Mouse (Mus musculus) adrenal gland, postnatal 4 days (tissue): Measurements from ENCODE around the gene Picalm. TPM values are rescaled to one million over a fixed set of nuclear protein-coding genes. Genes with fewer than 3 reads are reported as not detected.
A peak's percentile ranks its signal among the peaks of the same experiment; 100 is the strongest.
"Not testable (repeated sequence)": the region's sequence is repeated elsewhere in the genome, so short reads cannot be mapped to it uniquely, and the experiment has no call there.

ENCODE experiments used
- DNase-seq, 2 experiments: peaks; one replicate each; pipeline ENCODE4 v3.0.0; 2021 to 2022; ENCODE audit warnings: low spot score in 2 of 2, mixed read lengths in 2 of 2
- total RNA-seq, 2 experiments: library from RNA; stranded (reverse); gene quantifications; 2 replicates each; pipeline ENCODE4 v1.2.3; 2021

Gene Picalm
- total RNA-seq, 2 experiments from 2014 or later: 198 to 211 TPM

DNA sequence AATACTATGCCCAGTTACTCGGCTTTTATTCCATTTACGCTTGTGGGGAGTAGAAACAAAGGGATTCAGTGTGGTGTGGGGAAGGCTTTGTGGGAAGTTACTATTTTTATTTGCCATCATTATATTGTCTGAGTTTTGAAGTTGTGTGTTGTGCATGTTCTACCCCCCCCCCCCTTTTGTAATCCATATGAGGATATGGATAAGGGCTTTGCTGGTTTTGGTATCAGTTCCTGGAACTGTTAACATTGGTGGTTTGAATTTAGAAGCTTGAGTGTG is 1.3 kb downstream of the Picalm start:
- DNase-seq: no peak

DNA sequence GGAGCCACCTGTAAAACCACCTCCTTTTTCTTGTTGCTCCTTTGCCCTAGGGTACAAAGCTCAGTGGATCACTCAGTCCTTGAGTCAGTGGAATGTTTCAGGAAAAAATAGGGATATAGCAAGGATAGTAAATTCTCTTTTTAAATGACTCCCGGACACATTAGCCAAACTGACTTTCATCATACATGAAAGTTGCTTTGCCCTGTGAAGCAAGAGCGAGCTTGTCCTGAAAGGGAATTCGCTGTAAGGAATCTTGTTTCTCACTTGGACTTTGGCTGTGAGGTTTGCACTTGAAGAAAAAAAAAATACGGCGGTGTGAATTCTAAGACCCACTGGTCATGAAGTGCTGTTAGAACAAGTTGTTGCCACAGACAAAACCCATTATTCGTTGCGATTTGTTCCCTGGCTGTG is 1.8 kb downstream of the Picalm start:
- DNase-seq: no peak

DNA sequence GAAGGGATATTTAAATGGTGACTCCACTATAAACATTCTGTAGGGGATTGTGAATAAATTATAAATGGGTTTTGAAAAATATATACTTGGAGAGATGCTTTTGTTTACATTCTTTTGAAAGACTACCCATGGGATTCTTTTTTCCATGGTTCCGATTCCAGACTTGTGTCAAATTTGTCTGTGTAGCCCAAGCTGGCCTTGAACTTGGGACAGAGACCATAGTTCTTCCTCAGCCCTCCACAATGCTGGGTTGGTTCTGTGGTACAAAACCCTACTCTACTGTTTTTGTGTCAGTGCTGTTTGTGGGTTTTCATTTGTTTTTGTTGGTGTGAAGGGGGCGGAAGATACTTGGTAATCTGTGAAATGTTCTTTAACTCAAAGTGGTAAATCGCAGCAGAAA is 2.3 kb downstream of the Picalm start:
- no peak for DNase-seq

DNA sequence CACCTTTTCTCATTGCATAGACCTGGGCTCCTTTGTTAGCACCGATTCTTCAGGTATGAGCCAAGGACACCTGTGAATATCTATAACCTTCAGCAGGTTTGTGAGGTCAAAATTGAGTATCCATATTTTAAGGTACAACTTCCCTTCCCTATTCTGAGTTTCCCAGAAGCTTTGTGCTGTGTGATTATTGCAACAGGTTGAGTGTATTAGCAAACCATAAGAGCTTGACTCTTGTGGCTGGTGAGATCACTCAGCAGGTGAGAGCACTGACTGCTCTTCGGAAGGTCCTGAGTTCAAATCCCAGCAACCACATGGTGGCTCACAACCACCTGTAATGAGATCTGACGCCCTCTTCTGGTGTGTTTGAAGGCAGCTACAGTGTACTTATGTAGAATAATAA is 6.7 kb downstream of the Picalm start:
- no peak for DNase-seq

DNA sequence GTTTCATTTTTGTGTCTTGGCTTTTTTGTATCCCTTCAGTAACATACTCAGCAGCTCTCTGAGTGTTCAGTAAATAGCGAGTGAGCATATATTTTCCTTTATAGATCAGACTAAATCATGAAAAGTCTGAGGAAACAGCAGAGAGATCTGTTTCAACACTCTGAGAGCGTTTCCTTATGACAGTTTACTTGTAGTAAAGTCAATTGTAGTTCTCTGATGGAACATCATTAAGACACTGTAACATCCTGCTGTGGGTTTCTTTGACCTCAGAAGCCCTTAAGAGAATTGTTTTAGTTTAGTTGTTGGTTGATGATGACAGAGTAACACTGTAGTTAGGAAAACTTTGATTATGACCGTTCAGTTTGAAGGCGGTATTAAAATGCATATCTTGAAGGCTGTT is 8.3 kb downstream of the Picalm start:
- DNase-seq: no peak

DNA sequence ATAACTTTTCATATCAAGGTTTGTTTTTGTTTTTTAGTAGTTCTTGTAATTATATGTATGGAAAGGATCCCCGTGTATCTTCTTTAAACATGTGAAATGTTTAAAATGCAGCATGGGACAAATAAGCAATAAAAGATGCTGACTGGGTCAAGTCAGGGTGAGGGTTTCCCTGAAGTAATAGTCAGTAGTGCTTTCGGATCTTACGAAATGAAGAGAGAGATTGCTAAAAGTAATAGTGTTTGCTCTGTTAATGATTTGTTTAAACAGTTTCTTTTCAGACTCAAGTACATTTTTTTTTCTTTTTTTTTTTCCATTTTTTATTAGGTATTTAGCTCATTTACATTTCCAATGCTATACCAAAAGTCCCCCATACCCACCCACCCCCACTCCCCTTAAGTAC is 10.3 kb downstream of the Picalm start:
- no peak for DNase-seq

DNA sequence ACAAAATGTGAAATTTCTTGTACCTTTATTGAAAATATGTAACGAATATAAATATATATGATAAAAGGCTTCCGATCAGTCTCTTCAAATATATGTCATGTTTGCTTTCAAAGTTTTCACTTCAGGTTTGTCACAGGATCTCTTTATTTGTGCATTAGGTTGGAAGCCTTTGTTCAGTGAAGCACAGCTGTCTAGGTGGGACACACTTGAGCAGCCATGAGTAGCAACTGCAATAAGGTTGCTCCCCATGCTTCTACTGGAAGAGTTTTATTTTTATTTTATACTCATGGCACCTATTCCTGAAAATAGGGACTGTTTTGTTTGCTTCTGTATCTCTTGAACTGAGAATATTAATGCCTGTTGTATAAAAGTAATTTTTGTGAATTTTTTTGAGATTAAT is 14.3 kb downstream of the Picalm start:
- DNase-seq: no peak

DNA sequence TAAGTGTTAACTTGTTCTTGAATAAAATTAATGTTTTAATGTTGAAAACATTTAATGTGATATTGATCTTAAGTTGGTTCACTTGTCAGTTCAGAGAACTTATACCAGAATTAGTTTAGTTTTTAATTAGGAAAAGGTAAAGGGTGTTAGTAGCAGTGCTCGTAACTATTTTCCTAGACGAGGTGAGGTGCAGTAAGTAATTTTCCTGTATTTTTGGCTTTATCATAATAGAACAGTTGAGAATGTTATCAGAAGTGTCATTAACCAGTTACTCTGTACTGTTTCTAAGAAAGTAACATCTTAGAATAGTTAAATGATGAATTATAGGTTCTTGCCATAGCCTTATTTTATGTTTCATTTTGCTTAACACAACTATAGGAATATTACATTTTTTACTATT is 15.0 kb downstream of the Picalm start:
- no peak for DNase-seq

DNA sequence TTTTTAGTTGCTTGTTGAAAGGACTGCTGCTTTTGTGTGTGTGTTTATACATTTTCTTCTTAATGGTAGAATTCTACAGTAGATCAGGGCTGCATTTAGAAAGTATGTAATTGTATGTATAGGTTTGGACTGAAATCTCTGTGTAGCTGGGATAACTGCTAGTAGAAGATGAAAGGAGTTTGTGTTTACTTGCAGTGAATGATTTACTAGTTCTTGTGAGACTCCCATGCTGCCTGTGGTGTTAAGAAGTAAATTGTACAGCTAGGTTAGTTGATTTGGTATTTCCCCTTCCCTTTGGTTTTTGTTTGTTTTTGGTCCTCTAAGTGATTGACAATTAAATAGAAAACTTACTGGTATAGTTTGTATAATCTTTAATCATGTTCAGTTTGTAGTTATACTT is 15.4 kb downstream of the Picalm start:
- DNase-seq: no peak

DNA sequence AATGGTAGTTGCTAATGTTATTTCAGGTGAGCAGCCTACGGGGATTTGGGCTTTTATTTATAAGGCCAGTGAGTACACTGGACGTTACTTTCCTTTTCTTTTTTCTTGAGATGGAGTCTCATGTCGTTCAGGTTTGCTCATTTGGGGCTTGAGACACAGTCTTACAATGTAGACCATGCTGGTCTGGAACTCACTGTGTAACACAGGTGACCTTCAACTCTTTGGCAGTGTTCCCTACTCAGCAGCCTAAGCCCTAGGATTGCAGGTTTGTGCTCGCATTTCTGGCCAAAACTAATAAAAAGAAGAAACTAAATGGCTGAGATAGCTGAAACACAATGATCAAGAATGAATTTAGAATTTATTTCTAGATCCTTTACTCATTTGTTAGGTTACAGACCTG is 15.9 kb downstream of the Picalm start:
- DNase-seq: no peak

DNA sequence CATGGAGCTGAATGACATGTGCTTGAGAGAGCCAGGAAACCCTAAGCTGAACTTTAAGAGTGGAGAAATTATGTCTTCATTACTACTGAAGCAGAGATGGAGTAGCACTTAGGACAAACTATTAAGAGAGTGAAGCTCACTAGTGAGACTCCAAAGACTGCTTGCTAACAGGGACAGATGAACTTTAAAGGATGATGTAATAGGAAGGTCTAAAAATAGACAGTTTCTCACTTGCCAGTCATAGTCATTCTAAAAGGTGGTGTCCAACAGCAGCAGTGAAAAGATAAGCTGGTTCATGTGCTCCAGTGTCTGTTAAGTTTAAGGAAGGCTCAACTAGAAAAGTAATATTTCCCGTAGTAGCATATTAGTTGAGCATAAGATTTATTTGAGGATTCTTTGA is 16.3 kb downstream of the Picalm start:
- DNase-seq: no peak

DNA sequence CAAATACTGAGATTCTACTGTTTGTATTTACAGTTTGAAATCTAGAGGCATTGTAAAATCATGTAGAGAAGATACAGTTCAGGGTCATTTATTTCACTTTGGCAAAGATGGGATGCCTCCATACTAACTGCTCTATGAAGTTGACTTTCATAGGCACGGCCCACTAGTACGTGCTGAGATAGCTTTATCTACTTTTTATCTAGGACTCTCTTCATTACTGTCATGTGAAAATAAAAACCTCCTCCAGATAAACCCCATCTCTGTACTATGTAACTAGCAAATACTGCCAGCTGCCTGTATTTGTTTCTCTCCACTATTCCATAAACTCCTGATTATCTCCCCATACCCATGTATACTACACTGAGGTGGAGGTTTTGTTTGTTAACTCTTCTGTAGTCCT is 18.0 kb downstream of the Picalm start:
- DNase-seq: no peak

DNA sequence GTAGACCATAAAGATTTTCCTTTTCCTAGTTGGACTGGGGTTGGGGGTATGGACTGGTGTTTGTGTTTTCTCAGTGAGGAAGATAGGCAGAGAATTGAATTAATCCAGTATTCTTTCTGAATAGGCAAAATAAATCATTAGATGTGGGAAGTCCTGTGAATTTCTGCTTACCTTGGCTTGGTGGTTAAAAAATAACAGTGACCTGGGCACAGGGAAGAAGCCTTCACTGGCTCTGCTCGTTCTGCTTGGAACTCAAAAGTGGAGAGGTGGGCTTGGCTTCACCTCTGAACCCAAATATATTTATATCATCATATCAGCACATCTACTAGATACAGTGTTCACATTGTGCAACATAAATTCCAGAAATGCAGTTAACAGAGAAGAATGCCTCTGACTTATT is 18.5 kb downstream of the Picalm start:
- DNase-seq: no peak

DNA sequence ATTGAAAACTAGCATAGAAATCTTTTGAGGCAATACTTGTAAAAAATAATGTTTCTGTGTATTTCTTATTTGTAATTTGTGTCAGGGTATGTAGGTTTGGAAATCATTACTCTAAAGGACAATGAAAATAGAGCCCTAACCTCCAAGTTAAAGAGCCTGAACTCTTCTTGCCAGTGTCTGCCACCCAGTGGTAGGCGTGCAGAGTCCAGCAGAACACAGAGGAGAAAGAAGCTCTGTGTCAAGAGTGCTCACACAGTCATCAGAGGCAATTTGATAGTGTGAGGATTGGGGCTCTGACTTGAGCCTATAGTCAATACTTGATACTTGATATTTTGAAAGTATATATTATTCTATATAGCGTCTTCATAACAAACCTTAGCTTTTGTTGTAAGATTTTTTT is 20.3 kb downstream of the Picalm start:
- DNase-seq: peak in 1 of 2 experiments; percentile 12

DNA sequence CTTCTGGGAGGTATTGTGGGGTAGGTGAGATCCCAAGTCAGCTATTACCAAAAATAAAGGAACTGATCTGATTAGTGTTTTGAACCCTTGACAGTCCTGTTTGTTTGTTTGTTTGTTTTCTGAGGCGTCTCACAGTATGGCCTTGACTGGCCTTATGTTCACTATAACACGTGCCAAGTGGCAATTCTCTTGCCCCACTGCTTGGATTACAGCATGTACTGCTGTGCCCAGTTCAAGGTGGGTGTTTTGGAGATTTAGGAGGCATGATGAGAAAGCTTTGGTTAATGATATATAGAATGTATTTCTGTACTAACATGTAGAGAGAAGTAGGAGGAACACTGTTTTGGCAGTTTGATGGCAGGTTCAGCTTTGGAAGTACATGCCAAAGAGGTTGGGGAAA is 28.0 kb downstream of the Picalm start:
- no peak for DNase-seq

DNA sequence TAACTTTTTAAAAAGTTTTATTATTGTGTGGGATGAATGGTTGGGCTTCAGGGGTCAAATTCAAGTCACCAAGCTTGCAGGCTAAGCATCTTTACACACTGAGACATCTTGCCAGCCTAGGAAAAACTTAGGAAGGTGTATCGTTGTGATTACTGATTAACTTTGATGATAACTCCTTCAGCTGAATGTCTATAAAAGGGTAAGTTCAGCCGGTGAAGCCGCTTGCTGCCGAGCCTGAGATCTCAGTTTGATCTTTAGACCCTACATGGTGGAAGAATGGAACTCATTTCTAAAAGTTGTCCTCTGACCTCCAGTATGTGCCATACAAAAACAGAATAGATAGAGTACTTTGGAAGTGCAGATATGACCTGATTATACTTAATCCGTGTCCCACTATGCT is 30.6 kb downstream of the Picalm start:
- DNase-seq: no peak

DNA sequence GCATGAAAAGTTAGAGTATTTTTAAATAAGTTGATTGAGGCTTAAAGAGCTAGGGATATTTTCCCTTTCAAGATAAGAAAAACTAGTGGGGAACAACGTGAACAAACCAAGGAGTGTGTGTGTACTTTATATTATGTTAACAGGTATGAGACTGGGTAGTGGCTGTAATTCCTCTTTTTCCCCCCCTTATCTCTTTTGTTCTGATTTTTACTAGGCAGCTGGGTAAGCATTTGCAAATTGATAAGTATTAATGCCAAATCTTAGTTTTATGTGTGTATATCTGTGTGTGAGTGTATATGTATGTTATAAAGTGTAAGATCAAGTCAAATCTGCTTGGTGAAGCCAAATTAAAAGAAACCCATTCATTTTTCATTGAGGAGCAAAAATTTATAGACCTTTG is 34.3 kb downstream of the Picalm start:
- DNase-seq: no peak

DNA sequence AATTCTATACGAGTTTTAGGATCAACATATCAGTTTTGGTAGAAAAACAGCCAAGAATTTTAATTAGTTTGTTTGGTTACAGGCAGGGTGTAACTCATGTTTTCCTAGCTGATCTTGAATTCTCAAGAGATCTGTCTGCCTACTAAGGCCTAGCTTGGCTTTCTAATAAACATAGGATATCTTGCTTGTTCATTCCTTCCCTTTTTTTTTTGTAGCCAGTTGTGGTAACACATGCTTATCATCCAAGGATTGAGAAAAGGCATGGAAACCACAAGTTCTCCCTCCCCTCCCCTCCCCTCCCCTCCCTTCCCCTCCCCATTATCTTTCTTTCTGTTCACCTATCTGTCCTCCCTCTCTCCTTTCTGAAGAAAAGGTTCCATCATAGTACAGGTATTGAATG is 36.0 kb downstream of the Picalm start:
- no peak for DNase-seq

DNA sequence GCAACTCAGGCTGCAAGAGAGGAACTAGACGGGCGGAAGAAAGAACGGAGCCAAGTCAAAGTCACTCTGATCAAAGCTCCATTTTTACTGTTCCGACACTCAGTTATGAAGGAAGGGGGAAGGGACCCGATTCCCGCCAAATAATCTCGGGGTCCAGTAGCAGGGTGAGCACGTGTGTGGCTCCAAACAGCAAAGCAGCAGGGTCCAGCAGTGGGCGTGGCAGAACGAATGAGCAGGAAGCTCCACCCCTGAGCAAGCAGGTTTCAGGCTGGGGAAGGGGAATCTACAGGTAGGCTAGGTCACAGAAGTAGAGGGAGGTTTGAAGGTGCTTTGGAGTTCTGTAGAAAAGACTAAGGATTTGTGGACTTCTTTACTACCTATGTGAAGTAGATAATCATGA is 37.8 kb downstream of the Picalm start:
- not testable (repeated sequence) for DNase-seq

DNA sequence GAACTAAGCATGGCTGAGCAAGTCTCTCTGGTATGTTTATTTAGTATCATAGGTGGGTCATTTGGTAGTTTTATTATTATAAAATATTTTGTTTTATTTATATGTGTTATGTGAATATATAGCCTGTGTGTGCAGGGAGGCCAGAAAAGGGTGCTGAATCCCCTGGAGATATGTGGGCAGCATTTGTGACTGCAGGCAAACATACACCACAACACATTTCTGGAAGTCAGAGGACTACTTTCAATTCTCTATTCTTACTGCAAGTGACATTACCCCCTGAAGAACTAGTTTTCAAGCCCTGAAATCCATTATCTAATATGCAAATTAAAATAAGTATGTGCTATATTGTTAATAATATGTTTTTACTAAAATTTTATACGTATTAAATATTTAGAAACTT is 43.8 kb downstream of the Picalm start:
- DNase-seq: no peak

DNA sequence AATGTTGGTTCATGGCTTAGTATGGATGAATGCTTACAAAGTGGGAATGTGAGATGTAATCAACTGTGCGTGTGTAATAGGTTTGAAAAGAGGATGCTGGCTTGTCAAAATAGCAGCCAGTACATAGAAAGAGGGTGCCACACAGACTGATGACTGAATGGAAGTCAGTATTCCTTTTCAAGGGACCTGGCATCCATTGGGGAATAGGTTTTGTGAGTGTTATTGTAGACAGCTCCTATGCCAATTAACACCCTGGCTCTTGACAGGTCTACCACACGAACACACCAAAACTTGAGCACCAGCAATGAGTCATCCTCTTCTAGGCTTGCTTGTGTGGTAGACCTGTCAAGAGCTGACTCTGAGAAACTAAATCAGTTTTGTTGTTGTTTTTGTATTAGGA is 45.6 kb downstream of the Picalm start:
- DNase-seq: no peak

DNA sequence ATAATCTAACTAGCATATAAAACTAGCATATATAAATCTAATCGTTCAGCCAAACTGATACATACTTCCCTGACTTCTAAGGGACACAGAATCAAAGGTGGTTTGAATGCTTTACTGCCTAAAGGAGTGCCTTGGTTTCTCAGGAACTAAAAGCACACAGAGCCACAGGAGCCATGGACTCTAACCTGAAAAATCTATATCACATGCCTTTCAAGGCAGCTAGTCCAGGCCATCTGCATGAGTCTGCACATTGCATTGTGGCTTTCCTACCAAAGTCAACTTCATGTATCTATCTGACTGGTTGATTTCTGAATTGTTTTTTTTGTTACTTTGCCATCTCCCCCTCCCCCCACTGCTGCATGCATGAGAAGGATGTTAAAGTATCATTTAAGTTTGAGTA is 50.6 kb downstream of the Picalm start:
- DNase-seq: no peak

DNA sequence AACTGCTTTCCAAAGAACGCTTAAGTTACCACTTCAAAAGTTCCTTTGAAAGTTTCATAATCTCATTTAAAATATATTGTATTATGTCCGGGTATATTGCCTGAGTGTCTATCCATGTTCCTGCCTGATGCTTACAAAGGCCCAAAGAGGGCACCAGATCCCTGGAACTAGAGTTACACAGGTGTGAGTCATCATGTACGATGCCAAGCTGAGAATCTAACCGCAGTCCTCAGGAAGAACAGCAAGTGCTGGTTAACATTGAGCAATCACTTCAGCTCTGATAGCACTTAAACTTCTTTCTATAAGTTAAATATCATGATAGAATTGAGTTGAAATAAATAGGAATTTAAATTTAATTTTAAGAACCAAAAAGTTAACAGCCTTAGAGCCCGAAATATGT is 70.2 kb downstream of the Picalm start:
- no peak for DNase-seq

DNA sequence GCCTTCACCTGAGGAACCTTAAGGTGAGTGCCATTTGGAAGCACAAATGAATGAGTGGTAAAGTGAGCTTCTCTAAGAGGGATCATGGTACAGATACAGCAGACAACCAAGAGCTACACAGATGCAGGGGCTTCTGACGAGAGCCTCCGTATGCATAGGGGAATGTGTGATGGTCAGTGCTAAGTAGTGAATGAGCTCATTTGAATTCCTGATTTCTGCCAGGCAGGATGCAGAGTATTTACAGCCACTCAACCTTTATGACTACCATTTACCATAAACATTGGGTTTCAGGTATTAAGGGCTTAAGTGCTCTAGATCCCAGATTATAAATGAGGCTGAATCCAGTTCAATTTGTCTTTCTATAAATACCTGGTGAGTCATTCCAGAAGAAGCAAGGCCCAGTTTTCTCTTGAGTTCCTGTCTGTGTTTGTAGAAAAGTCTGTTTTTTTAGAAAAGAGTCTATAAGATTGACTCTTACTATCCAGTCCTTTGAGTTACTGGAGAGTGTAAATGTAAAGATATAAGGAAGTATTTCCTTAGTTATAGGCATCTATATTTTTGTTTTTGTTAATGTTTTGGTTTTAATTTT is 72.0 kb downstream of the Picalm start:
- no peak for DNase-seq
